Mouse (Mus musculus): ENCODE measurements around the gene Gstm6. TPM values are rescaled to one million over a fixed set of nuclear protein-coding genes. Genes with fewer than 3 reads are reported as not detected.
A peak's percentile ranks its signal among the peaks of the same experiment; 100 is the strongest.

The Gstm6 gene
- polyA plus RNA-seq, 1 experiment = 1.3 TPM

DNA sequence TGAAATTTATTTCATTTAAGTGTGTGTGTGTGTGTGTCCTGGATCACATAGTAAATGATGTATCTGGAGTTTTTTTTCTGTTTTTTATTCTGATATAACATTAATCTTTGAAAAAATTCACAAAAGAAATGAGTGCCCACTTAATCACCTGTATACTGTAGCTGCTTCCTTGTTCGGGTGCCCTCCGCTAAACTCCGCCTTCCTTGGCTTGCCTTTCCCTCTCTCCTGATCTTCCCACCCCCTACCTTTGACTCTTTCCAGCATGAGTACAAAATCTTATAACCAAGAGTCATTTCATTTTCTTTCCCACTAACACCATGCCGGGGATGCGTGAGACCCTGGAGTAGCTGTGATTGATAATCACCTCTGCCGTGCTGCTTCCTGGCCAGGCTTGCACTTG lies 11.4 kb downstream of the Gstm6 start:
- peaks cover 5% of the 10 kb centered on the region; the same call in 1 of the 2 replicates for H3K4me1 ChIP-seq (replicated peaks; ENCODE audit: control insufficient read depth, insufficient read depth, low read length)
- H3K27ac ChIP-seq (ENCODE audit: control insufficient read depth, insufficient read depth, low read length) = no peak overlapping the region
- H3K27me3 ChIP-seq (ENCODE audit: control insufficient read depth, insufficient read depth, low read length) = no peaks in the 10 kb centered on the region
- TF ChIP-seq CTCF (IDR thresholded peaks at IDR 0.05; ENCODE audit: borderline replicate concordance, control insufficient read depth, extremely low read depth, insufficient read depth, low read length, poor library complexity) (no peak), POLR2A (IDR thresholded peaks at IDR 0.05; ENCODE audit: control insufficient read depth, extremely low read depth, insufficient read depth, low read length, poor library complexity) (no peak)
- no peaks in the 10 kb centered on the region for H3K36me3 ChIP-seq (ENCODE audit: control insufficient read depth, insufficient read depth, low read length)
- 91% methylated on average over 6 of the region's 6 CpGs for WGBS
- DNase-seq = no peak
- H3K4me3 ChIP-seq (ENCODE audit: control insufficient read depth, insufficient read depth, low read length) = no peak overlapping the region

- no peaks in the 10 kb centered on the region for H3K27me3 ChIP-seq (ENCODE audit: control insufficient read depth, insufficient read depth, low read length)
- TF ChIP-seq POLR2A (IDR thresholded peaks at IDR 0.05; ENCODE audit: control insufficient read depth, extremely low read depth, insufficient read depth, low read length, poor library complexity) (no peak), CTCF (IDR thresholded peaks at IDR 0.05; ENCODE audit: borderline replicate concordance, control insufficient read depth, extremely low read depth, insufficient read depth, low read length, poor library complexity) (no peak)
- DNase-seq = peak; percentile 83
- H3K36me3 ChIP-seq (ENCODE audit: control insufficient read depth, insufficient read depth, low read length) = no peaks in the 10 kb centered on the region
- H3K27ac ChIP-seq (ENCODE audit: control insufficient read depth, insufficient read depth, low read length) = no peak within 1 kb of the TSS
- peaks cover 5% of the 10 kb centered on the region; the same call in 1 of the 2 replicates for H3K4me1 ChIP-seq (replicated peaks; ENCODE audit: control insufficient read depth, insufficient read depth, low read length)
- WGBS = 30% methylated on average over 10 of the region's 10 CpGs
- H3K4me3 ChIP-seq (ENCODE audit: control insufficient read depth, insufficient read depth, low read length) = peak within 1 kb of the TSS; percentile 31
These were observed 11.9 kb downstream of the Gstm6 start, which contains the start of gene Gstm7 for GRCm38 (mm10) chr3:107931670-107932069. Gene Gstm7, minus strand, starts transcription at chr3:107931817.

DNA sequence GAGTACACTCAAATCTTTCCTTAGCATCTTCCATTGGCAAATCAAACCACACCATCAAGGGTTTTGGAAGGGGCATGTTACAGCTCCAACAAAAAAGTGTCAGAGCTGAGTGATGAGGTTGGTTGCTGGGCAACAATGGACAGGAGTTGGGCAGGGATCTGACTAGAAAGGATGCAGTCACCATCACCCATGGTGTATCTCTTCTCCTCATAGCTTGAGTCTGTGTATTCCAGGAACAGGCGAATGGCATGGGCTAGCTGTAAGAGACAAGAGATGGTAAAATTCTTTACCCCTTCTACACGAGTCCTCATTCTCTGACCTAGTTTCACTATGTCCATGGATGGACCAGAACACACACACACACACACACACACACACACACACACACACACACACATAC lies 12.4 kb downstream of the Gstm6 start:
- DNase-seq = no peak
- Histone ChIP-seq H3K36me3 (ENCODE audit: control insufficient read depth, insufficient read depth, low read length) (no peaks in the 10 kb centered on the region), H3K27me3 (ENCODE audit: control insufficient read depth, insufficient read depth, low read length) (no peaks in the 10 kb centered on the region), H3K27ac (ENCODE audit: control insufficient read depth, insufficient read depth, low read length) (no peak overlapping the region), H3K4me3 (ENCODE audit: control insufficient read depth, insufficient read depth, low read length) (peak overlapping the region; percentile 31), H3K4me1 (replicated peaks; ENCODE audit: control insufficient read depth, insufficient read depth, low read length) (peaks cover 5% of the 10 kb centered on the region; the same call in 1 of the 2 replicates)
- 76% methylated on average over 2 of the region's 2 CpGs for WGBS
- TF ChIP-seq POLR2A (IDR thresholded peaks at IDR 0.05; ENCODE audit: control insufficient read depth, extremely low read depth, insufficient read depth, low read length, poor library complexity) (no peak), CTCF (IDR thresholded peaks at IDR 0.05; ENCODE audit: borderline replicate concordance, control insufficient read depth, extremely low read depth, insufficient read depth, low read length, poor library complexity) (no peak)

GRCm38 (mm10) chr3:107929731-107930130 lies 13.8 kb downstream of the Gstm6 start:
- H3K36me3 ChIP-seq (ENCODE audit: control insufficient read depth, insufficient read depth, low read length) = no peaks in the 10 kb centered on the region
- no peak overlapping the region for H3K27ac ChIP-seq (ENCODE audit: control insufficient read depth, insufficient read depth, low read length)
- no peak for DNase-seq
- no peak overlapping the region for H3K4me3 ChIP-seq (ENCODE audit: control insufficient read depth, insufficient read depth, low read length)
- TF ChIP-seq CTCF (IDR thresholded peaks at IDR 0.05; ENCODE audit: borderline replicate concordance, control insufficient read depth, extremely low read depth, insufficient read depth, low read length, poor library complexity) (no peak), POLR2A (IDR thresholded peaks at IDR 0.05; ENCODE audit: control insufficient read depth, extremely low read depth, insufficient read depth, low read length, poor library complexity) (no peak)
- 96% methylated on average over 4 of the region's 4 CpGs for WGBS
- no peaks in the 10 kb centered on the region for H3K27me3 ChIP-seq (ENCODE audit: control insufficient read depth, insufficient read depth, low read length)
- H3K4me1 ChIP-seq (replicated peaks; ENCODE audit: control insufficient read depth, insufficient read depth, low read length) = peaks cover 5% of the 10 kb centered on the region; the same call in 1 of the 2 replicates

DNA sequence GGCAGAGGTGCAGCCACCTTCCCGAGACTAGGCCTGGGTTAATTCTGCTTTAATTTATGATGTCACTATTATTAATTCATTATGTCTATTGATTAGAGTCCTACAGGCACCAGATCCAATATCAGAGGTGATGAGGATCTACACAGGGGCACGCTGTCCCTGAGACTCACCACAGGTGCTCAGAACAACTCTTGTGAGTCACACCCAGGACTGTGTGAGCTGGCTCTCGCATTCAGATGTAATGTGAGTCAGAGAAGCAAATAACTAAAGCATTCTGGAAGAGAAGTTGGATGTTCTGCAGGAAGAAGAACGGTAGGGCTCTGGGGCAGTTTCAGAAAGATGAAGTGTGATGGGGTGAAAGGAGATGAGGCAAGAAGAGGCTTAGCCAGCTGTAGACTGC lies 14.3 kb downstream of the Gstm6 start:
- Histone ChIP-seq H3K4me3 (ENCODE audit: control insufficient read depth, insufficient read depth, low read length) (no peak overlapping the region), H3K36me3 (ENCODE audit: control insufficient read depth, insufficient read depth, low read length) (no peaks in the 10 kb centered on the region), H3K27ac (ENCODE audit: control insufficient read depth, insufficient read depth, low read length) (no peak overlapping the region), H3K27me3 (ENCODE audit: control insufficient read depth, insufficient read depth, low read length) (no peaks in the 10 kb centered on the region), H3K4me1 (replicated peaks; ENCODE audit: control insufficient read depth, insufficient read depth, low read length) (peaks cover 5% of the 10 kb centered on the region; the same call in 1 of the 2 replicates)
- TF ChIP-seq POLR2A (IDR thresholded peaks at IDR 0.05; ENCODE audit: control insufficient read depth, extremely low read depth, insufficient read depth, low read length, poor library complexity) = no peak
- no peak for TF ChIP-seq CTCF (IDR thresholded peaks at IDR 0.05; ENCODE audit: borderline replicate concordance, control insufficient read depth, extremely low read depth, insufficient read depth, low read length, poor library complexity)
- DNase-seq = no peak
- 87% methylated on average over 4 of the region's 4 CpGs for WGBS

GRCm38 (mm10) chr3:107928691-107929090 lies 14.9 kb downstream of the Gstm6 start:
- Histone ChIP-seq H3K27me3 (ENCODE audit: control insufficient read depth, insufficient read depth, low read length) (no peaks in the 10 kb centered on the region), H3K4me1 (replicated peaks; ENCODE audit: control insufficient read depth, insufficient read depth, low read length) (peaks cover 5% of the 10 kb centered on the region; the same call in 1 of the 2 replicates), H3K36me3 (ENCODE audit: control insufficient read depth, insufficient read depth, low read length) (no peaks in the 10 kb centered on the region), H3K27ac (ENCODE audit: control insufficient read depth, insufficient read depth, low read length) (no peak overlapping the region), H3K4me3 (ENCODE audit: control insufficient read depth, insufficient read depth, low read length) (no peak overlapping the region)
- 89% methylated on average over 11 of the region's 11 CpGs for WGBS
- TF ChIP-seq CTCF (IDR thresholded peaks at IDR 0.05; ENCODE audit: borderline replicate concordance, control insufficient read depth, extremely low read depth, insufficient read depth, low read length, poor library complexity) (no peak), POLR2A (IDR thresholded peaks at IDR 0.05; ENCODE audit: control insufficient read depth, extremely low read depth, insufficient read depth, low read length, poor library complexity) (no peak)
- DNase-seq = no peak

GRCm38 (mm10) chr3:107927841-107928240 lies 15.7 kb downstream of the Gstm6 start:
- H3K27me3 ChIP-seq (ENCODE audit: control insufficient read depth, insufficient read depth, low read length) = no peaks in the 10 kb centered on the region
- TF ChIP-seq POLR2A (IDR thresholded peaks at IDR 0.05; ENCODE audit: control insufficient read depth, extremely low read depth, insufficient read depth, low read length, poor library complexity) = no peak
- 91% methylated on average over 3 of the region's 3 CpGs for WGBS

More at GRCm38 (mm10) chr3:107927841-107928240, 15.7 kb downstream of the Gstm6 start:
- no peak overlapping the region for H3K27ac ChIP-seq (ENCODE audit: control insufficient read depth, insufficient read depth, low read length)
- peaks cover 5% of the 10 kb centered on the region; the same call in 1 of the 2 replicates for H3K4me1 ChIP-seq (replicated peaks; ENCODE audit: control insufficient read depth, insufficient read depth, low read length)
- DNase-seq = no peak
- H3K36me3 ChIP-seq (ENCODE audit: control insufficient read depth, insufficient read depth, low read length) = no peaks in the 10 kb centered on the region
- no peak overlapping the region for H3K4me3 ChIP-seq (ENCODE audit: control insufficient read depth, insufficient read depth, low read length)
